Mouse (Mus musculus) G1E-ER4 (cell line): ENCODE data around the gene Batf3. TPM values are rescaled to one million over a fixed set of nuclear protein-coding genes. Genes with fewer than 3 reads are reported as not detected.

Source experiments
- GATA1 ChIP-seq: IDR thresholded peaks from one replicate; pipeline ENCODE4 v1.8.0; 2012; ENCODE audit warnings: low read length, inconsistent platforms
- polyA plus RNA-seq: library from polyadenylated mRNA; stranded (reverse); fragments of >175 nt; gene quantifications from 2 replicates; pipeline ENCODE4 v1.2.3, GENCODE M21; 2012

Gene Batf3
- polyA plus RNA-seq: 0.15 and 0.26 TPM in 2 replicates

DNA sequence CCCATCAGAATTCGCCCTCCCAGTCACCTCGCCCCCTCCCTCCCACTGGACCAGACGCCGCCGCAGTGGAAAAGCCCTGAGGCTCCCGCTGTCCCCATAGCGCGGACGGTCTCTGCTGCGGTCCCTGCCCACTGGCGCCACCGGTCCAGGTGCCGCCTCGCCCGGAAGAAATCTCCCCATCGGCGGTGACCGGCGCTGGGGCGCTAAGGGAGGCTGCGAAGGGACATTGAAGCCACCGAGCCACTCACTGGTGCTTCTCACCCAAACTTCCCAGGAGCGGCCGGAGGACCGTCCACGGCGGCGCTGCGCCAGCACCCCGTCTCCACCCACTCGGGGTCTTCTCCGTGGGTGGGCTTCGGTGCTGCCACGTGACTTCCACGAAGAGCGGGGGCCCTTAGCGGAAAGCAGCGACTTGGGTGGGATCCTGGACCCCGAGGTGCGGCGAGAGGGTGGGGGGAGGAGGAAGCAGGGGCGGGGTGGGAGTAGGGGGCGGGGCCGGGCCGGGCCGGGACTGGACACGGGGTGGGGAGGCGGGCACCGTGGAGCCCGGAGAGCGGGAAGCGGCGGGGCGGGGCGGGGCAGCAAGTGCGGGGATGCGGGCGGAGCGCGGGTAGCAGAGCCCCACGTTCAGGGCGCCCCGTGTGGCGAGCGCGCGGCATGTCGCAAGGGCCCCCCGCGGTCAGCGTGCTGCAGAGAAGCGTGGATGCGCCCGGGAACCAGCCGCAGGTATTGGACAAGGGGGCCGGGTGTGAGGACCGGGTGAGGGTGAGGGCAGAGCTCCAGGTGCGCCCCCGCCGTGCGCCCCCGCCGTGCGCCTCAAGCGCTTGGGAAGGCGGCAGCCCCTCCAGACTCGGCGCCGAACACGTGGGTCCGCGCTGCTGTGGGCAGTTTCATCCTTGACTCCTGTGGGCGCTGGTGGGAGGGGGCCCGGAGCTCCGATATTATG is at the start of gene Batf3:
TSS of gene Batf3 (plus strand) at position 46 of the 946 bp plus-strand sequence.
- TF ChIP-seq GATA1: no peak

- no peak for TF ChIP-seq GATA1
These were observed 44.1 kb upstream of the Batf3 start for GRCm38 (mm10) chr1:191053555-191053954.

- peak; percentile 93 for TF ChIP-seq GATA1
These were observed 42.6 kb upstream of the Batf3 start for GRCm38 (mm10) chr1:191054870-191055532.

DNA sequence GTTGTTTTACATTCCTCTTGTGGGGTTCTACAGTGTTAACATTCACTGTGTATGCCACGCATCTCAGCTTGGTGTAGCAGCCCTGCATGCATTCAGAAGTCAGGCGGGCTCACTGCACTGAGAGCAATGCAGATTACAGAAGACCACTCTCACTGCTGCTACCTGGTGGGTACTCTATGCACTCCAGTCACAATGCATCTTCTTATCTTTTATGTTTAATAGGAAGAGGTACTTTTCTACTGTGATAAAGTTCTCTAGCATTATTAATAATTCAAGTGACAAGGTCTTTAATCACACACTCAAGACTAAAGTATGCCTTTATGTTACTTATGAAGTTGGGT is 42.1 kb upstream of the Batf3 start:
- TF ChIP-seq GATA1: no peak

DNA sequence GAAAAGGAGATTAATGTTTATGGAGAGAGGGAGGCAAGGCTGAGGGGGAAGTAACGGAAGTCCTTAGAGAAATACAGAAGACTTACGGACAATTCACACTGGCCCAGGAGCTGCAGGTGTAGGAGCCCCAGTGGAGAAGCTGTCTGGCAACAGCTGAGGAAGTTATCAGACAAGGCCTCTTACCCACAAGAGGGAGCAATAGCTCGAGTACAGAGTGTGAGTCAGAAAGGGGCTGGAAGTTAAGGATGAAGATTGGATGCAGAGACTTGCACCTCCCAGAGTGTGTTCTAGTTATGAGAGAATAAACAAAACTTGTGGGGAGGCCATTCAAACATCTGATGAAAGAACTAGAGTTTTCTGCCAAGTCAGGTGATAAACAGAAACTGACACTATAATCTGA is 40.2 kb upstream of the Batf3 start:
- TF ChIP-seq GATA1: no peak

DNA sequence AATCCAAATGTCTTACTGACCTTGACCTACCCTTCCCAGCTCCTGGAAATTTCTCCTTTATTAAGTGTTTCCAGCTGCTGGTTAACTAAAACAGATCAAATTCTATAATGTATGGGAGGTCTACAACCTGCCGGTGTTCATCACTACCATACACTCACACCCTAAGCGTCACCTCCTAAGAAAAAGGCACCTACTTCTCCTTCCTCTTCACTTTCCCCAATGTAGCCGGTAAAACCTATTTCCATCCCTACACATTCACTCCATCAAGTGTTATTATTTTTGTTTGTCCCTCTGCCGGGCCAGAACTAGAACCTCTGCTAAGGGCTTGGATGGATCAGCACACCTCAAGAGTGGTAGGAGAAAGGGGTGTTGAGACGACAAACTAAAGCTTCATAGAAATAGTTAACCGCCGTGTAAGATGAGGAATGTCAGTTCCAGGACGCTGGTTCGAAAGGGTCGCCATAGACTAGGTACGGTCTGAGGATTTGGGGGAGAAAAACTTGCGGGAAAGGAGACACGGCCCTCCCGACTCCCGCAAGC is 35.3 kb upstream of the Batf3 start:
- TF ChIP-seq GATA1: no peak

DNA sequence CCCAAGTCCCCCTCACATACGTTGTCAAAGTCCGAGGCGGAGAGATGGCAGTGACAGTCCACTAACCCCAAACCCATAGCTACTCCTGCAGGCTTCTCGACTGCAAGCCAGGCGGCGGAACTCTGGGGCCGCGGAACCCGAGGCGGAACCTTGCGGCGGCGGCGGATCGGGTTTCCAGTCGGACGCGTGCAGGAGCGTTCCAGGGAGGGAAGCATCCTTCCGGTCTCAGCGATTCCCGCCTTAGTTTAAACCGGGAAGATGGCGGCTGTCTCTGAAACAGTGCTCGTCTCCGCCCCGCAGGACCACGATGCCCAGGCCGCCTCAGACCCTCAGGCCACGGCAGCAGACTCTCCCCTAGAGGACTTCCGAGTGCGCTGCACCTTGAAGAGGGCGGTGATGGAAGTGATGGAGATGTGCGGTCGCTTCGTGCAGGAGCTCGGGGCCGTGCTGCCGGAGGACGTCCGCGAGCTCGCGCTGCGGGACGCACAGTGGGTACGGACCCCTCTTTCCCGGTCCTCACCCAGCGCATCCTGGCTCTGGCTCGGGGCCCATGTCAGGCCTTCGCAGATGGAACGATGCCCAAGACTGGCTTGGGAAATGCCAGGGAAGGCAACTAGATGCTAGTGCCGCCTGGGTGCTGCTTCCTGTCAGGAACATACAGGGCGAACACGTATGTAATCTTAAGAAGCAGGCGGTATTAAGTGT is 34.7 kb upstream of the Batf3 start, which contains the start of the genes Tatdn3 and Nsl1:
TSS of gene Tatdn3 (minus strand) at position 152 of the 705 bp plus-strand sequence.
TSS of gene Nsl1 (plus strand) at position 232 of the 705 bp plus-strand sequence.
- no peak for TF ChIP-seq GATA1

DNA sequence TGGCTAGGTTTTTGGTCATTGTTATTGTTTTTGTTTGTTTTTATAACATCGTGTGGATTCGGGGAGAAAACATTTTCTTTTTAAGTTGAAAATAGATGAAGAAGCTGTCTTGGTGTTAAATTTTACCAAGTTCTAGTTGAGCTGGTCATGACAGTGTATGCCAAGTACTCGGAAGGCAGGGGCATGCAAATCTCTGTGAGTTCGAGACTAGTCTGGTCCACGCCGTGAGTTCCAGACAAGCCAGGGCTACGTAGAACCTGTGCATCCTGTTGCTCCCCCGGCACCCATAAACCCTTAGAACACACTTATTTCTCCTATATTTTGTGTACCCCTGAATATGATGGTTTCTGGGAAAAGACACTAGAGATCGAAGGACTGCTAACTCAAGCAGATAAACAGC is 33.9 kb upstream of the Batf3 start:
- no peak for TF ChIP-seq GATA1

GRCm38 (mm10) chr1:191064535-191064934 is 33.1 kb upstream of the Batf3 start:
- no peak for TF ChIP-seq GATA1

DNA sequence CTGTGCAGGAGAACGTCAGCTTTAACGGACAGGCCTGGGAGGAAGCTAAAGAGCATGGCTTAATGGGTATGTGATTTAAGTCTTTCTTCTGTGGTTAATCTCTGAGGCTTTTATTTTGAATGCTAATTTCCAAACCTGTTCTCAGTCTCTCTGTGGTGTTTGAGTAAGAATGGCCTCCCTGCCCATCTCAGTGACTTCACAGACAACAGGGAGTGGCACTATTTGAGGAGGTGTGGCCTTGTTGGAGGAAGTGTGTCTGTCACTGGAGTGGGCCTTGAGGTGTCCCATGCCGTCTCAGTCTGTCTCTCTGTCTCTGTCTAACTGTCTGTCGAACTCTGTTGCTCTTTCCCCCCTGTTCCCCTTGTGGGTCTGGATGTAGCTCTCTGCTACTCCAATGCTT is 32.5 kb upstream of the Batf3 start:
- no peak for TF ChIP-seq GATA1

DNA sequence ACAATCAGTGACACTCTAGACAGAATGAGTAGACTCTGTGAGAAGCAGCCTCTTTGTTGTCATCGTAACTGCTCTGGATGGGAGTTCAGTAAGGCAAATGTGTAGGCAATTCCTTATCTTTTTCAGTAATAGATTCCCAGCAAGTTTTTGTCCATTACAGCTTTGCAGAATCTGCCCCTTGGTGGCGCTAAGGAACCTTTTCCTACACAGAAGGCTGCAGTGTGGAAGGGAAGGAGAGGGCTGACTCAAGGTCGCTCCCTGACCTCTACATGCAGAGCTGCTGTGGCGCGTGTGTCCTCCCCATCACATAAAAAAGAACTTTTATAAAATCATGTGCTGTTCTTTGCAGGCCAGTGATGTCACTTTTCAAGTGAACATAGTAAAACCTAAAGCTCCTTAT is 29.3 kb upstream of the Batf3 start:
- TF ChIP-seq GATA1: no peak

DNA sequence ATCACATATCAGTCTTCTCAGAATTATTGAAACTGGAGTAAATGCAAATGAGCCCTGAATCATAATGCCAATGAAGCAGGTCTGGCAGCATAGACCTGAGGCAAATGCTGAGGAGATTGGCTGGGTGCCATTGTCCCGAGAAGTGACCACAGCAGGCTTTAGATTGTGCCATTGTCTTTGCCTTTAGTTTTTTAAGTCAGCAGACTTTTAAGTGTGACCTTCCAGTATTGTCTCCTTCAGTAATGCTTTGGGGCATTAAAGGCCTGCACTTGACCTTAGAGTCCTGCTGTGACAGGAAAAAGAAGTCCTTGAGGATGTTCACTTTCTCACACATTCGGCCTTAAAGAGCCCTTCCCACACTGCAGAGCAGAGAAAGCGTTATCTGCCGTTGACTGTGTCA is 27.4 kb upstream of the Batf3 start:
- no peak for TF ChIP-seq GATA1

GRCm38 (mm10) chr1:191071613-191072012 is 26.0 kb upstream of the Batf3 start:
- no peak for TF ChIP-seq GATA1

DNA sequence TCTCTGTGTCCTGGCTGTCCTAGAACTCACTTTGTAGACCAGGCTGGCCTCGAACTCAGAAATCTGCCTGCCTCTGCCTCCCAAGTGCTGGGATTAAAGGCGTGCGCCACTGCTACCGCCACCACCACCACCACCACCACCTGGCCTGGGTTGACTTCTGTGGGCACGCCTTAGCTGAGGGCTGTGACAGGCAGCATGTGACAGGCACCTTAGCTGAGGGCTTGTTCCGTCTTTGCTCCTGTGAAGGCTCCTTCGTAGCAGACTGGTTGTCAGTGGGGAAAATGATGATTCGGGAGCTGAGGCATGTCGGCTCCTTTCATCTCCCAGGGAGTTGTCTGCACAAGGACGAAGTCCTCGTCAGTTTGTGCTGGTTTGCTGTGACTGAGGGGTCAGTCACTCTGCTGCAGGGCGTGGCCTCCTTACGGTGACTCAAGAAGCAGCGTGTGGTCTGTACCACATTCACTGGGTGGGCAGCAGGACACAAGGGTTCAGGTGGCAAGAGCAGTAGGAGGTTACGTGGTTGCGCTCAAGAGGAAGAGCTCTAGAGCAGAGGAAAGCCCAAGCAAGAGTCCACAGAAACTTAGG is 25.2 kb upstream of the Batf3 start:
- TF ChIP-seq GATA1: no peak

GRCm38 (mm10) chr1:191073001-191073400 is 24.6 kb upstream of the Batf3 start:
- TF ChIP-seq GATA1: no peak

DNA sequence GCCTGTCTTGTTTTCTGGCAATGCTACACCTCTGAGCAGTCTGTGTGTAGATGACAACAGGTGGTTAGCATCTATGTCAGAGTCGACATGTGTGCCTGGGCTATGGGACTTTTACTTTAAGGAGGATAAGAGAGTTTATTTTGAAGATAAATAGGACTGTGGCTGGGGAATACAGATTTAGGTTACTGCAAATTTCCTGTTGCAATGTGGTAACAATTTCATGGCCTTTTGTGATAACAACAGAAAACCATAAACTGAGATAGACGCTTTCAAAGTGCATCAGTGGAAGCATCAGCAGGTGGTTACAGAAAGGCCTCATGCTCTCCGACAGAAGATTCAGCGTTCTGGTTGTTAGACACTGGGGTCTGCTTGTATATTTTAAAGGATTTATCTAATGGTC is 24.2 kb upstream of the Batf3 start:
- TF ChIP-seq GATA1: peak; percentile 69
